Mouse (Mus musculus) neutrophil, adult 5-6 weeks (primary cell): ENCODE measurements around the gene Btn2a2. TPM values are rescaled to one million over a fixed set of nuclear protein-coding genes. Genes with fewer than 3 reads are reported as not detected.

Source experiments
- ATAC-seq: fragments of 151-379, 151-347 bp; 2 replicates; pipeline ENCODE4 v1.8.0; 2017; ENCODE audit warnings: mild to moderate bottlenecking, moderate TSS enrichment; ENCODE audit not compliant: insufficient number of reproducible peaks, poor library complexity, low FRiP score, severe bottlenecking; ENCODE audit errors: extremely low read depth
- total RNA-seq: library from RNA; stranded (forward); fragments of 200-1000 nt; gene quantifications from 2 replicates; pipeline ENCODE4 v1.2.3, GENCODE M21; 2017

The Btn2a2 gene
- 0.25 and 0.58 TPM in 2 replicates for total RNA-seq

DNA sequence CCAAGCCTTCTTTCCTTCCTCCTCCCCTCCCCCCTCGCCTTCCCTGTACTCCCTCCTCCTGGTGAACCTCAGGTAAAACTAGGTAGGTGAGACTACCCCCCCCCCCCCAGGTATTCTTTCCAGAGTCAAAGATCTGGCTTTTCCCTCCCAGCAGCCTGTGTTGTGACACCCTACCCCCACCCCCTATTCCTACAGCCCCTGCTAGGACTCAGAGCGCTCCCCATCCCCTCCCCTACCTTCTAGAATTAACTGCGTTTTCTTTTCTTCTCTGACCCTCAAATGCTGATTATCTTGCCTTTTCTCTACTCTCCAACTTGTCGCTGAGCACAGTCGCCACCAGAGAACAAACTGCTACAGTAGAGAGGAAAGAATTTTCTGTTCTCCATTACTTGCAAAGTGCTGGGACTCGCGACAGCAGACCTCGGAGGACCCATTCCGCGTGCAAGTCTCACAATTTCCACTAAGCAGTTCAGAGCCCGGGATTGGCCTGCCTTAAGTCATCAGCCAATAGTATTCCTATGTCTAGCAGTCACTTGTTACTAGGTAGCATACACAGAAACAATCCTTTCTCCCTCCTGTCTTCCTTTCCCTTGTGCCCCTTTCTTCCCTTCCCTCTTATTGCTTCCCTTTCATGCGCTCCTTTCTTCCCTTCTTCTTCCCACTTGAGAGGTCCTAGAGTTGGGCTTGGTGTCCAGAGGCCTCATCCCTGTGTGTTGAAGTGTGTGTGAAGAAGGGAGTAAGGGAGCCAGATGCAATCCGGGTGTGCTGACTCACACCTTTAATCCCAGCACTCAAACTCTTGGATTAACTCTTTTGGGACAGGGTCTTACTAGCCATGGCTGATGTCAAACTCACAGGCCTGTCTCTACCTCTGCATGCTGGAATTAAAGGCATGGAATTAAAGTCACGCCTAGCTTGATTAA lies at the start of gene Btn2a2:
Gene Btn2a2 (minus strand): TSS at position 458 of the 923 bp plus-strand sequence.
- ATAC-seq: peak; percentile 86

DNA sequence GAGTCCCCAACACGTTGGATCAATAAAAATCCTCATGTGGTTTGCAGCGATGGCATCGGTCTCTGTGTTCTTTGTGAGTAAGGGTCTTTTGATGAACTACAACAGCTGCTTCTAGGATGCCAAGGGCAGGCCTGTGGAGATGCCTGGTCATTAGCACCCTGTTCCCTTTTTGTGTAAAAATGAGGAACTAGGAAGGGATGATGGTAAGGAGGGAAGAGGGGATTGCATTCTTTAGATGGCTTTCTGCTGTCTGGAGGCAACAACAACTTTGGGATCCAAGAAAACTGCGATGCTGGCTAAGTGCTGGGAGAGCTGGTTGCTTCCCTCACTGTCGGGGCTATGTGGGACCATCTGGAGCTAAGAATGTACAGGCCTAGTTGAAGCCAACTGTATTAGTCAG lies 49.6 kb upstream of the Btn2a2 start:
- ATAC-seq: no peak

DNA sequence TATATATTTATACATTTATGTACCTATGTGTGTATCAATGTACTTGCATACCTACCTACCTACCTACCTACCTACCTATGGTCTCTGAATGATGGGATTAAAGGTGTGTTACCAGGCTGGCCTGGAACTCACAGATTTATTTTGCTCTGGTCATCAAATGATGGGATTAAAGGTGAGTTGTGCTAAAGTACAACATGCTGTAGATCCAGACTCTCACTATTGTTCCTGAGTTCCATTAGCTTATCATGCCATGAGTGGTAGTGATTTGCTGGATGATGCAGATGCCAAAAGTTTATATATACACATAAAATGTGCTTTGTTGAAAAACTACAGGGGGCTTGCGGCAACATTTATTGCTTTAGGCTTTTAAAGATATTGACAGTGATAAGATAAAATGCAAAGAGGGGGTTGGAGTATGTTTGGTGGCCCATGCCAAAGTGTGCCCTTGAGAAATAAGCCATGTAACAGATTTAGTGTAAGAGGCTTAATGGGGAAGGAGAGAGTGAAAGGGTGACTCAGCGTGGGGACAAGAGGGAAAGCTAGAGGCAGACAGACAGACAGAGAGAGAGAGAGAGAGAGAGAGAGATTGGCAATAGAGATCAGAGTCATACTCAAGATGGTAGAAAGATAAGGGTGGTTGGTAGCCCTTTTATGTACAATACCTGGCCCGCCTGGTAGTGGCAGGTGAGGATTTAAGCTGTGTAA lies 48.5 kb upstream of the Btn2a2 start:
- ATAC-seq: no peak

DNA sequence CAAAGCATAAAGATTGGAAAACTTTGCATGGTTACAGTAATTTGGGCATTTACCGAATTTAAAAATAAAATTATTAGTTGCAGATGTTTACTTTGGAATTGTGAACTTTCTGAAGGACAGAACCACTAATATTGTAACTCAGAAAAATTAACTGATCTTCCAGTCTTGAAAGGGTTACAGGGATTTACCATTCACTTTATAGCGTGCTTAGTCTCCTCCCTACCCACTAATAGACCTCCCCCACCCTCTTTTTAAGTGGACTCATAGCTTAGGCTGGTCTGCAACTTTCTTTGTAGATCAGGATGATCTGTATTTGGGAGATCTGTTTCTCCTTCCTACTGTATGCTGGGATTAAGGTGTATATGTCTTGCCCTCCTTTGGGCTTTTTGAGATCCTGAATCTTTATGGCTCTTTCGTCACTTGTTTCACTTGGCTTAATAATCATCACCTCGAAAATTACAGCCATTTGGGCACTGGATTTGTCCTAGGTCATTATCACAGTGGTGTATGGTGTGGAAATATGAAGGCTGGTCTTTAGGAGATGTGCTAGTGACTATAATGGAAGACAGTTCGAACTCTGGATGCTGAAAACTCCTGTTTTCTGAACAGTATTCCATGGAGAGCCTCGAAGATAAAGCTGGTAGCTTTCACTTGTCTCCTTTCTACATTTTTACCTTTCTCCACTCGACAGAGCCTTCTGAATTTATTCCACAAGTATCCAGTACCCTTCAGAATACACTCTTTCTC lies 47.6 kb upstream of the Btn2a2 start:
- ATAC-seq: no peak

DNA sequence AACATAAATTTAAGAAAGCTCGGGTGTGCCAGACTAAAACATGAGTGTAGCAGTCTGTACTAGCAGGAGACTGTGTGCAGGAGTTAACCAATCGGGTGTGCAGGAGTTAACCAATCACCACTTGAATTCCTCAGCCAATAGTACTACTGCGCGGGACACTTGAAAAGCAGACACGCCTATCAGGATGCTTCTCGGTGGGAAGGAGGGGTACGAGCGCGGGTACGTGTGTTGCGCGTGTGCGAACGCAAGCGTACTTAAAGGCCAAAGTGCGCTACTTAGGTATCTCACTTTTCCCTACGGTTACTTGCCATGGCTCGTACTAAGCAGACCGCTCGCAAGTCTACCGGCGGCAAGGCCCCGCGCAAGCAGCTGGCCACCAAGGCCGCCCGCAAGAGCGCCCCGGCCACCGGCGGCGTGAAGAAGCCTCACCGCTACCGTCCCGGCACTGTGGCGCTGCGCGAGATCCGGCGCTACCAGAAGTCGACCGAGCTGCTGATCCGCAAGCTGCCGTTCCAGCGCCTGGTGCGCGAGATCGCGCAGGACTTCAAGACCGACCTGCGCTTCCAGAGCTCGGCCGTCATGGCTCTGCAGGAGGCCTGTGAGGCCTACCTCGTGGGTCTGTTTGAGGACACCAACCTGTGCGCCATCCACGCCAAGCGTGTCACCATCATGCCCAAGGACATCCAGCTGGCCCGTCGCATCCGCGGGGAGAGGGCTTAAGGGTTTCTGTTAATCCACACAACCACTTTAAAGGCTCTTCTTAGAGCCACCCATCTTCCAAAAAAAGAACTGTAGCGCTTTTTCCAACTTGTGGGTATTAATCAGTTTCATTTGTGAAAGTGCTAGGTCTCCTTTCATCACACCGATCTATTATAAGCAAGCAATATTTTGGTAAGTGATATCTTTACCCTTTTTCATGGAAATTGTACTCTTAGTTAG lies 46.7 kb upstream of the Btn2a2 start, which contains the start of gene Hist1h3g:
Gene Hist1h3g (plus strand): TSS at position 286 of the 939 bp plus-strand sequence.
- ATAC-seq: peak; percentile 75

DNA sequence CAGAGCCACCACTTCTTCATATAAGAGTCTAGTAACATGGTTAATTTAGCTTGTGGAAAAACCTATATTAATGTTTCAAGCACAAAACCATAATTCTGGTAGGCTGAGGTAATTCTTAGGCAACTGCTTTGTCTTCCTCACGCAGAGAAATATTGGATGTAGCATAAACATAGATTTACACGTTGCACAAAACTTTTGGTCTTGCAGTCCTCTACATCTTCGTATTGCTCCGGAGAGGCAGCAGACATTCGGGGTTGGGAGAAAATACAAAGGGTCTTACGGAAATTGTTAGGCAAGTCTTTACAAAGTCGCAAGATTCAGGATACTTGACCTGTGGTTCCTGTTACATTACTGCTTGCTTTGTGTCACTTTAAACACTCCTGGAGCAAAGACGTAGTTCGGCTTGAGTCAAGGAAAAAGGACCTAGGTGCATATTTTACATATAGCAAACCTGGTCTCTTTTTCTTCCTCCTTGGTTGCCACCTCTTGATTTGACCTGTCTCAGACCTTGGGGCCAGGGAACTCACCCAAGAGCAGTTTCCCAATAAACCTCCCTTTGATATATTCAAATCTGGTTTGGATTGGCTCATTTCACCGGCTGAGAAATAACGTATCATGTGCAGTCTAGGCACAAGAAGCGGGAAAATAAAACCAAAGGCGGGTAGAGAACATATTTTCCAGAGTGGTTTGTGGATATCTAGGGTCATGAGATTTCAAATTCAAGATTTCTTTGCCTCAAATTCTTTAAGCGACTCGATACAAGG lies 45.9 kb upstream of the Btn2a2 start:
- ATAC-seq: no peak

DNA sequence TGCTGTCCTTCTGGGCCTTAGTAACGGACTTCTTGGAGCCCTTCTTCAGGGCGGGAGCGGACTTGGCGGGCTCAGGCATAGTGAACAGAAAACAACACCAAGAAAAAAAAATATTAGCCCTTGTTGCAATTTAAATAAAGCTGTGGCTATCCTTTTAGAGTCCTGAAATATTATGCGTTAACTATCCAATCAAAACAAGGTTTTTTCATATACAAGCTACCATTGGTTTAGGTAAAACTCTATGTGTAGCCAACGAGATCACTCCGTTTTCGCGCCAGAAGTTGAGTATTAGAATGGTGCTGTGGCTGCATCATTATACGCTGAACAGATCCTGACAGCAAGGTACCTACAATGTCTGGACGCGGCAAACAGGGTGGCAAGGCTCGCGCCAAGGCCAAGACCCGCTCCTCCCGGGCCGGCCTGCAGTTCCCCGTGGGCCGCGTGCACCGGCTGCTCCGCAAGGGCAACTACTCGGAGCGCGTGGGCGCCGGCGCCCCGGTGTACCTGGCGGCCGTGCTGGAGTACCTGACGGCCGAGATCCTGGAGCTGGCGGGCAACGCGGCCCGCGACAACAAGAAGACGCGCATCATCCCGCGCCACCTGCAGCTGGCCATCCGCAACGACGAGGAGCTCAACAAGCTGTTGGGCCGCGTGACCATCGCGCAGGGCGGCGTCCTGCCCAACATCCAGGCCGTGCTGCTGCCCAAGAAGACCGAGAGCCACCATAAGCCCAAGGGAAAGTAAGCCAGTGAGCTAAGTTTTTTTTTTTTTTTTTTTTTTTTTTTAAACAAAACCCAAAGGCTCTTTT lies 45.1 kb upstream of the Btn2a2 start, which contains the start of gene Hist1h2af:
Gene Hist1h2af (plus strand): TSS at position 347 of the 808 bp plus-strand sequence.
- peak; percentile 41; the same call in 1 of the 2 replicates for ATAC-seq

DNA sequence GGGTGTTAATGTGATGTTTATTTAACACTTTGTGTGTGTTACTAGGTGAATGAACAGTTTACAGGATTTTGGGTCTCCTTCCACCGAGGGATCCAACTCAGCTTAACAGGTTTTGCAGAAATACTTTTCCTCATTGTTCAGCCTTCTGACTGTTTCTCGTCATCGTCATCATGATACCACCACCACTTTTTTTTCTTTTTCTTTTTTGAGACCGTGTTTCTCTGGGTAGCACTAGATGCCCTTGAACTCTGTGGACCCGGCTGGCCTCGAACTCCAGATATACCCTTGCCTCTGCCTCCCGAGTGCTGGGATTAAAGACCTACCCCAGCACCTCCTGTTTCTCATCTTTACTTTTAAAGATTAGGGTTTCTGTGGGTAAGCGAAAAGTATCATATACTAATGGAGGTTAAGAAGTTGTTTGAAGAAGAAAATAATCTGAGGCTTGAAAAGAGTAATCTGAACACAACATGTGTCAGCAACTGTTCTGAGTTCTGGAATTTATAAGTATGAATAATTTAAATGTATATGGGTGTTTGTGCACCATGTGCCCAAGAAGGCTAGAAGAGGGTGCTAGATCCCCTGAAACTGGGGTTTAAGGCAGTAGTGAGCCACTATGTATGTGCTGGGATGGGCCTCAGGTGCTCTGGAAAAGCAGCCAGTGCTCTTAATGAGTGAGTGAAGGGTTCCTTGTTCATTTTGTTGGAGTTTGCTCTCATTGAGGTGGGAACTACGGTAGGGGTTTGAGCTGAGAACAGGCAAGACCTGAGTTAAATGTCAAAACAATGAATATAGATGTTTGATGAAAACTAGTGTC lies 43.8 kb upstream of the Btn2a2 start:
- ATAC-seq: no peak

DNA sequence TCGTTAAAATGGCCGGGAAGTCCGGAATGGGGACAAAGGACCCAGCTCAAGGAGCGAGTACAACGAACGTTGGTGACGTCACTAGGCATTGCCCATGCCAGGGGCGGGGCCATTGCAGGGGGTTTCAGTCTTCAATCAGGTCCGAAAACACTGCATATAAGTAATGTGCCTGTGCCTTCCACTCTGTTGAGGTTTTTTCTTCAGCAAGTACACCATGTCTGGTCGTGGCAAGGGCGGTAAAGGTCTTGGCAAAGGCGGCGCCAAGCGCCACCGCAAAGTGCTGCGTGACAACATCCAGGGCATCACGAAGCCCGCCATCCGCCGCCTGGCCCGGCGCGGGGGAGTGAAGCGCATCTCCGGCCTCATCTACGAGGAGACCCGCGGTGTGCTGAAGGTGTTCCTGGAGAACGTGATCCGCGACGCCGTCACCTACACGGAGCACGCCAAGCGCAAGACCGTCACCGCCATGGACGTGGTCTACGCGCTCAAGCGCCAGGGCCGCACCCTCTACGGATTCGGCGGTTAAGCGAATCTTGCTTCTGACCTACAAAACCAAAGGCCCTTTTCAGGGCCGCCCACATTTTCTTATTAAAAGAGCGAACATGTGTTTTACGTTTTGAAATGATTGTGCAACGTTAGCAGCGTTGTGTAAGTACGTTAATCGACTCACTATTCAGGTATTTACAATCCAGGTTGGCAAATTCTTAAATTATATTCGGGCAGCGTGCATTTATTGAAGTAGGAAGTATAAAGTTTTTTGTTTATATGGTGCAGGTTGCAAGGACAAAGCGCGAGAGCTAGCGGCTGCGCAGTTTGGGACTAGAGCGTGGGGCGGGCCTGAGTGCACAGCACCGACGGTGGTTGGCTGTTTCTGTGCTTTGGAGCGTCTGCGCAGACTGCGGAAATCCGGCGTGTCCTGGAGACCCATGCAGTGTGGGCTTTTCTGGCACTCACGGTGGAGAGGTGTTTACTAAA lies 42.5 kb upstream of the Btn2a2 start, which contains the start of gene Hist1h4h:
Gene Hist1h4h (plus strand): TSS at position 150 of the 975 bp plus-strand sequence.
- peak; percentile 77 for ATAC-seq

DNA sequence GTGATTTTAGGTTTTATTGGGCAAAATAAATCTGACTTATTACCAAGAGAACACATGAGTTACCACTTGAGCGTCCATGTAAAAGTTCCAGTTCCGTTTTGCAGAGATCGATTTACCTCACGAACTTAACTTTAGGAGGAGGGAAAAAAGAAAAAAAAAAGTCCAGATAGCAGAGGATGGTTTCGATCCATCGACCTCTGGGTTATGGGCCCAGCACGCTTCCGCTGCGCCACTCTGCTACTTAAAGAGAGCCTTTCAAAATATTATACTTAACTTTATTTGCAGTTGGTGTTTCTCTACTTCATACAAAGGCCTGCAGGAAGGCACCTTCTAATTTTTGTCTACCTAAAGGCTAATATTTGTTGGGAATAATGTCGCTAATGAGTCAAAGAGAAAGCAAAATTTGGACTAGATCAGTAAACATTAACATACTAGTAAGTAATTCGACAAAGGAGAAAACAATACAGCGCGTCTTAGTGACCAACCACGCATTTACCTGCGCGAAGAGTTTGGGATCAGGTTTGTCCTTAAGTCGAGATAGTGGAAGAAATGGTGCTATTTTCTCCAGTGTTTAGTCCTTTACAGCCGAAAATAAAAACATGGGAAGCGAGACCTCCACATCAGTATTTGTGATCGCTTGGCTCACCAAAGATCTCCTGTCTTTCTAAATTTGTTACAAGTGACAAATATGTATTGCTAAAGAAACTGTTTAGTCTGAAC lies 41.7 kb upstream of the Btn2a2 start:
- ATAC-seq: no peak

DNA sequence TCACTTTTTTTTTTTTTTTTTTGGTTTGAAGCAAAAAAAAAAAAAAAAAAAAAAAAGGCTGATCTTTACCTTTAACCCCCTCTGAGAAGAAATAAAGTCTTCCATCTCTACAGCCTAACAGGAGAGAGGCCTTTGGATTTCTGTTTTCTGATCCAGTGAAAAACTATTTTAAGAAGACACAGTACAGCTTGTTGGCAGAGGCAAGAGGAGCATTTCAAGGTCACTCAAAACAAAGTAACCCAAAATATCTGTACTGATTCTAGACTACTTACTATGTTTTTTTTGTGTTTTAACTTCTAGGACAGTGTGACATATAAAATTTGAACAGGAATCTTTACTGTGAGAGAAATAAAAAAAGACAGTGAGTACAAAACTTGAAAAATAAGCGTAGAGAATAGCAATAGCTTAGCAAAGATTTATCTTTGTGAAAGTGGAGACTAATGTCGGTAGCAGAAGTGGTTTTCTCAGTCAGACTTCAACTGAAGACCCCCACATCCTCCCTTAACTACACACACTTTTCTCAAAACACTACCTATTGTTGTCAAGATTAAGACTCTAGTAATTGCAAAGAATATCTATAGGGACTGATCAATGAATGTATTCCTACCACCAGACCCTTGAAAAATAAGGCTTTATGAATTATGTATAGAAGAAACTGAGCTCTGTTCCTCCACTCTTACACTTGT lies 41.0 kb upstream of the Btn2a2 start:
- no peak for ATAC-seq

DNA sequence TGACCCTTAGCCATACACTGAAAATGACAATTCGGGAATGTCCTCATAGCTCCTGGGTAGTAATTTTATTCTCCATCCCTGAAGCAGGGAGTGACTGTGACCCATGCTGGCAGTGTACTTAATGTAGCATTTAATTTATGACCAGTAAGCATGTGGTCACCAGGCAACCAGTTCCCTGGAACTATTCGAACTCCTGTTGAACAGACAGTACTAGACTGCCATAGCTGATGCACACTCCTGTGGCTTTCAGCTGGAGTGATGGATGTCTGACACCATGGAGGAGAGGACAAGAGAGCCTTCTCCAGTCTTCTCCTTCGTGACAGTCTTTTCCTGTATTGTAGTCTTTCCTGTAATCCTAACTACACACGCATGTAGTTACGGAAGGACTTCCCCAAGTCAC lies 40.3 kb upstream of the Btn2a2 start:
- no peak for ATAC-seq

DNA sequence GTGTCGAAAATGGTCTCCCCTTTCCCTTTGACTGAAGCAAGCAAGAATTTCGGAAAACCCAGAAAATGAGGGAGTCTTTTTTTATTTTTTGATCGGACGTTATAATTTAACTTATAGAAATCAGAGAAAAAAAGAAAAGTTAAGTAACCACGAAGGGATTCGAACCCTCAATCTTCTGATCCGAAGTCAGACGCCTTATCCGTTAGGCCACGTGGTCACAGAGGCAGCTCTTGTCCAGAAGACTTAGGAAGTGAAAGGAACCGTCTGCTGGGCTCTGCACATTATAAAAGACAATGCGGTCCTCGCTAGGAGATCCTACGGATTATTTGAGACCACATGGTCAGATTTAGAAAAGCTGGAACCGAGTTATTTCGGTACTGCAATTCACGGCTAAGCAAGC lies 37.7 kb upstream of the Btn2a2 start:
- ATAC-seq: peak; percentile 34

DNA sequence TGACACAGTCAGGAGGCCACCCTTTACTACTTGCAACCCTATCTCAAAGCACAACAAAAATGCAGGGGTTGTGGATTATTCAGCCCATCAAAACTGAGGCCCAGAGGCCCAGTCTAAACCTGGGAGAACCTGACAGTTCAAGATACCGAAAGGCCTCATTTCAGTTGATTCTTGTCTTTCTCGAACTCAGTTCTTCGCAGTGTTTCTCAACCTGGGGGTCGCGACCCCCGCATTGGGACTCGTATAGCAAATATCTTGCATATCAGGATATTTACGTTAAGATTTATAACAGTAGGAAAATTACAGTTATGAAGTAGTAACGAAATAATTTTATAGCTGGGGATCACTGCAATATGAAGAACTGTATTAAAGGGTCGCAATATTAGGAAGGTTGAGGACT lies 37.2 kb upstream of the Btn2a2 start:
- ATAC-seq: no peak
